Mouse (Mus musculus) spleen, adult 2 months (tissue): ENCODE measurements at regions not wholly inside any gene's neighbourhood (a gene's known extent, or its start where the extent isn't known, plus 50 kb on each side); places are given as distances from the start of the nearest gene placed in this dataset.

Experiments used
- DNase-seq, 2 experiments: peaks; one replicate each; pipeline versions ENCODE4 v3.0.0 to v3.0.0-alpha.2; 2012 to 2021; ENCODE audit warnings: low spot score in 2 of 2, low read depth in 1 of 2
- H3K27ac ChIP-seq: fragments of 200-500 bp; 2 replicates; pipeline ENCODE4 v1.5.1; 2012; ENCODE audit warnings: low read length, inconsistent platforms; ENCODE audit not compliant: insufficient read depth
- H3K27me3 ChIP-seq: fragments of 200-500 bp; 2 replicates; pipeline ENCODE4 v1.6.1; 2012; ENCODE audit warnings: mild to moderate bottlenecking, moderate library complexity, low read length, inconsistent platforms; ENCODE audit not compliant: control insufficient read depth, insufficient read depth
- H3K36me3 ChIP-seq: fragments of 200-500 bp; 2 replicates; pipeline ENCODE4 v1.6.1; 2012; ENCODE audit warnings: mild to moderate bottlenecking, low read length, inconsistent platforms; ENCODE audit not compliant: control insufficient read depth, insufficient read depth
- H3K4me1 ChIP-seq: fragments of 200-500 bp; 2 replicates; pipeline ENCODE4 v1.6.1; 2011; ENCODE audit warnings: inconsistent platforms; ENCODE audit not compliant: control insufficient read depth, insufficient read depth, insufficient read length
- H3K4me3 ChIP-seq: fragments of 200-500 bp; 2 replicates; pipeline ENCODE4 v1.5.1; 2011; ENCODE audit warnings: mild to moderate bottlenecking, inconsistent platforms; ENCODE audit not compliant: insufficient read depth, insufficient read length; ENCODE audit errors: extremely low read depth
- CTCF ChIP-seq: fragments of 200-500 bp; IDR thresholded peaks from 2 replicates; pipeline ENCODE4 v1.5.1; 2011; ENCODE audit warnings: mild to moderate bottlenecking, inconsistent platforms; ENCODE audit not compliant: insufficient read depth, insufficient read length, insufficient replicate concordance; ENCODE audit errors: extremely low read depth
- POLR2A ChIP-seq: fragments of 200-500 bp; IDR thresholded peaks from 2 replicates; pipeline ENCODE4 v1.6.1; 2011; ENCODE audit warnings: low read depth, low read length, inconsistent platforms
- WGBS: fragments of 180-500 bp; shearing (Covaris S2); methylation state at CpG from one replicate; pipeline ENCODE4 v1.1.7; 2018; 5-methylcytosine and 5-hydroxymethylcytosine counted together

DNA sequence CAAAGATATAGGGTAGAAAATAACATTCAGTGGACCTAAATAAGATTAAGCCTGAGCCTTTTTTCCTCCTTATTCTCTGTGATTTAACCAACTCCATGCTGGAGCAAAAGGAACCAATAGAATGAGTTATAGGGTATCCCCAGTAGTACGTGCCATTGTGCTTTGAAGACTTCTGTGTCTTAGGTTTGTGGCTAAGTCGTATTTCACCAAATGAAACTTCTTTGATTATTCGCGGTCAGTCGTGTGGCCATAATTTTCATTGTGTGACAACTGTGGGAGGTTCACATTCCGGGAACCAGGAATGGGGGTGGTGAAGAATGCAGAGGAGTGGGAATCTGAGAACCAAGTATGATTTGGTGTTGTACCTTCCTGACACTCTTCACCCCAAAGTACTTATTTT is 535.6 kb upstream of the Pkn2 start:
- no peak for DNase-seq
- 88% methylated on average over 6 of the region's 6 CpGs for WGBS

DNA sequence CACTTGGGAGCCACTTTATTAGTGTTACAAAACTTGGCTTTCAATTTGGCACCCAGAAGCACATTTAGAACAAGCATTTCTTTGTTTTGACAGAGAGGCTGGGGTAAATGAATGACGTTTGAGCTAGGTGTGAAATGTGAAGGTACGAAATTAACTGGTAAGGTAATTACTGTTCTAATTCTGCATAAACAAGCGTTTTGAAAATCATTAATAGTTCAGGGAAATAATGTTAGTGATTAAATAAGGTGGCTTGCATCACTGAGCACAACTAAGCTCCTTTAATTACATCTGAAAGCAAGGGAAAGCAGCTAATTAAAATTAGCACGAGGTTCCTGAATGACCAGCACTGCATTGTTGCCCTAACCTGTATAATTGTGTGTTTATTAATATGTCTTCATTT is 529.9 kb upstream of the Pkn2 start:
- H3K27ac ChIP-seq = no peak overlapping the region
- no peak for DNase-seq
- no peaks in the 10 kb centered on the region for H3K27me3 ChIP-seq
- no peaks in the 10 kb centered on the region for H3K36me3 ChIP-seq
- no peak overlapping the region for H3K4me3 ChIP-seq
- no peaks in the 10 kb centered on the region for H3K4me1 ChIP-seq
- no peak for TF ChIP-seq POLR2A
- 84% methylated on average over 4 of the region's 4 CpGs for WGBS

More for the DNA sequence above, 535.6 kb upstream of the Pkn2 start:
- Histone ChIP-seq H3K4me1 (no peaks in the 10 kb centered on the region), H3K27me3 (no peaks in the 10 kb centered on the region), H3K36me3 (no peaks in the 10 kb centered on the region), H3K27ac (no peak overlapping the region), H3K4me3 (no peak overlapping the region)
- TF ChIP-seq CTCF = no peak
- TF ChIP-seq POLR2A = no peak

- H3K4me1 ChIP-seq = no peaks in the 10 kb centered on the region
- no peak for DNase-seq
- no peaks in the 10 kb centered on the region for H3K27me3 ChIP-seq
- no peak overlapping the region for H3K4me3 ChIP-seq
- no peak overlapping the region for H3K27ac ChIP-seq
- 85% methylated on average over 2 of the region's 2 CpGs for WGBS
- H3K36me3 ChIP-seq = no peaks in the 10 kb centered on the region
- TF ChIP-seq POLR2A (no peak), CTCF (no peak)
Measured at GRCm38 (mm10) chr3:143398966-143399365, 517.2 kb upstream of the Pkn2 start.

DNA sequence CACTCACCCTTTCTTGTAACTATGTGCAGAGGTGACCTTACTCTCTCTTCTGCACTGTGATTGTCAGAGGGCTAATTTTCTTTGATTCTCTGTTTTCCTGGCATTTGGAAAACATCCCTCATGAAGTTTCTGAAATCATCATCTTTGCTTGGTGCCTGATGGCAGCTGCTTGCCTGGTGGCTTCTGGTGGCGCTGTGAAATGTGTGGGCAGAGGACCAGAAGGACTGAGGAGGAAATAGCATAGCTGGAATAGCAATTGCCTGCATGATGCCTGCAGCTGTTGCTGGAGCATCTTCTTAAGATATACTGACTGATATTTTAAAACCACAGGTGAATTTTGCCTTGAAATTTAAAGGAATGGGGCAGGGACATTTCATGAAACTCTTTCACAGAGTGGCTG is 502.6 kb upstream of the Pkn2 start:
- Histone ChIP-seq H3K4me1 (no peaks in the 10 kb centered on the region), H3K36me3 (no peaks in the 10 kb centered on the region), H3K4me3 (no peak overlapping the region), H3K27ac (no peak overlapping the region), H3K27me3 (no peaks in the 10 kb centered on the region)
- TF ChIP-seq CTCF (no peak), POLR2A (no peak)
- DNase-seq = no peak
- WGBS = 75% methylated on average over 1 of the region's 1 CpGs

DNA sequence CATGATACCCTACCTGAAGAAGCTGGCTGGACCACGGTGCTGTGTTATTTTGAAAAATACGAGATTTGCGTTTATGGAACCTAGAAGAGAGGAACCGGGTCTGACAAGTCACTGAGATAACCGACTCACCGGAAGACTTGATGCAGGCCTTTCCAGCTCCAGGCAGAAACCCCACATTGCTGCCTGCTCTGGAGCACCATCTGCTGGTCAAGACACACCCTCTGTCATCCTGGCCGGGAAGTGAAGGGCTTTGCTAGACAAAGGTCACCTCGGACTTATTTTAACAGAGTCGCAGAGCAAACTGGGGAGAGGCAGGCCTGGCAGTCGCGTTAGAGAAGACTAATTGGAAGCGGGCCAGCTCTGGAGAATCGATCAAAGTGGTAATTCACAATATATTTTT is 497.4 kb upstream of the Pkn2 start:
- no peak overlapping the region for H3K27ac ChIP-seq
- 7% methylated on average over 13 of the region's 13 CpGs for WGBS
- H3K27me3 ChIP-seq = no peaks in the 10 kb centered on the region
- TF ChIP-seq POLR2A = no peak
- peak; percentile 48; the same call in 1 of the 2 replicates for TF ChIP-seq CTCF
- peak; percentile 1 to 36 for DNase-seq
- no peak overlapping the region for H3K4me3 ChIP-seq
- H3K36me3 ChIP-seq = no peaks in the 10 kb centered on the region
- H3K4me1 ChIP-seq = no peaks in the 10 kb centered on the region

DNA sequence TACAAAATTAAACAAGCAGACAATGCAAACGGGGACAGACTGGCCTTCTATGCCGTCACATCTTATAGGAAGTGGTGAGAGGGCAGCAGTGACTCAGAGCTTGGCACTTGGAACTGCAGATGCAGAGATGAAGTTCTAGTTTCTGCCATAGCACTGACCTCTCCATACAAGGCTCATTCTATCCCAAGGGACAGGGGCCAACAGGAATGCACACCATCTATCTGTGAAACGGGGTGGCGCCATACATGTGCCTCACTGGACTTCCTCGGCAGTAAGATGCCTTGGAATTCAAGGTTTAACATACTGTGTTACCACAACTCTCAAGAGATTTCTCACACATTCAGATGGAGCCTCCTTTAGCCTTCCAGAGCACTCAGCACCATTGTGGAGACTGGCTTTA is 495.6 kb upstream of the Pkn2 start:
- Histone ChIP-seq H3K36me3 (no peaks in the 10 kb centered on the region), H3K27ac (no peak overlapping the region), H3K4me3 (no peak overlapping the region), H3K27me3 (no peaks in the 10 kb centered on the region), H3K4me1 (no peaks in the 10 kb centered on the region)
- TF ChIP-seq CTCF (no peak), POLR2A (no peak)
- whole genome bisulfite sequencing = 81% methylated on average over 5 of the region's 5 CpGs
- no peak for DNase-seq

DNA sequence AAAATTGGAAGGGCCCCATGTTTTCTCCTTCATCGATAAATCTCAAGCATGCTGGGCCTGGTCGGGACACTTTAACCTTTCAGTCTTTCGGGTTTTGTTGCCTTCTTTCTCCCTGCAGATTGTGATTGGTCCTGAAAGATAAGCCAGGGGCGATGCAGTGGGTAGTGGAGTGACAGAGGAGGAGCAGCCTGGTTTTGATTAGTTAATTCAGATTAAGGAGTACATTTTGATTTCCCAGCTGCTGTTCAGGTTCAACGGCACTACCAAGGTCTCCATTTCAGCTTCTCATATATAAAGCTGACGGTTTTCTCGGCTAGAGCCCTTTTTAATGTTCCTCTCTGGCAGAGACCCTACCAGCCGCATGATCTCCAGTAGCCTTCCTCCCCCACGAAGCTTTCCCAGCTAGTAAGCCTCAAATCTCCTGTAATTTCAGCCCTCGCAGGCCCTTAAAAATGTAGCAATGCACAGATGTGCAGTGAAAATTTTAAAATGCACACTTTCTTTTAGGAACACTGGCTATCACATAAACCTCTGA is 493.8 kb upstream of the Pkn2 start:
- H3K27me3 ChIP-seq = no peaks in the 10 kb centered on the region
- WGBS = 85% methylated on average over 10 of the region's 10 CpGs
- no peak overlapping the region for H3K27ac ChIP-seq
- no peaks in the 10 kb centered on the region for H3K36me3 ChIP-seq
- DNase-seq = no peak
- TF ChIP-seq CTCF (no peak), POLR2A (no peak)
- H3K4me1 ChIP-seq = no peaks in the 10 kb centered on the region
- H3K4me3 ChIP-seq = no peak overlapping the region
